Mouse (Mus musculus): Measurements from ENCODE around the gene Pcbp3.
"Not testable (repeated sequence)": the region's sequence is repeated elsewhere in the genome, so short reads cannot be mapped to it uniquely, and the experiment has no call there.

The Pcbp3 gene

GRCm38 (mm10) chr10:76801237-76801641 lies 160.4 kb downstream of the Pcbp3 start:
- DNase-seq (ENCODE audit: low spot score) = no peak

DNA sequence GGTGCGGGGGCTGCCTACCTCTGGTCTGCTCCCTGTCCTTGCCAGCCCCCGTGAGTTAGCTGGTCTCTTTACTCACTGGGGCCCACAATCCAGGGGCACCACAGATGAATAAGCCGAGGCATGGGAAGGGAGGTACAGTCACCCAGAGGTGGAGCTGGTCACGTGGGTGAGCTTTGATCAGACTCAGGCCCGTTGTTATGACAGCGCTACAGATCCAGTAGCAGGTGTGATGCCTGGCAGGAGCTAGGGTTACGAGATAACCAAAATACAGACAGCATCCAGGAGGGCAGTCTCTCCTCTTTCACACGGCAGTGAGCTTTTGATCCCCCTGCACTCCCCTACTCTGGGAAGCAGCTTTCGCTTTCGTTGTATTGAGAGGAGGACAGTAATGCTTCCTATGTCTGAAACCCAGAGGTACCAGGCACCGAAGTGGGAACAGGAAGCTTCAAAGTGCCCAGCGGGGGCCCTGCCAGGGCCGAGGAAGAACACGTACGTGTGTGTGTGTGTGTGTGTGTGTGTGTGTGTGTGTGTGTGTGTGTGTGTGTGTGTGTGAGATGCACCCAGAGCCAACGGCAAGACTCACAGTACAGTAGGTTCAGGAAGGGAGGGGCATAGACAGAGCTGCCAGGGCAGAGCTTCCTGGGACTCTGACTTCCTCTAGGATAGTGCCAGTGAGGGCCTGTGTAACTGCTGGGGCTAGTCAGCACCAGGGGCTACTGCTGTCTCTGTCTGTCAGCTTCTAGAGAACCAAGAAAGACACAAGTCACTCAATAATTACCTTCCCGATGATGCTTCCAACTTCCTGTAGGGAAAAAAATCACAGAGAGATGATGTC lies 162.7 kb downstream of the Pcbp3 start:
- no peak for DNase-seq (ENCODE audit: low spot score)

- no peak for DNase-seq (ENCODE audit: low spot score)
These were observed 167.6 kb downstream of the Pcbp3 start for GRCm38 (mm10) chr10:76794102-76794501.

DNA sequence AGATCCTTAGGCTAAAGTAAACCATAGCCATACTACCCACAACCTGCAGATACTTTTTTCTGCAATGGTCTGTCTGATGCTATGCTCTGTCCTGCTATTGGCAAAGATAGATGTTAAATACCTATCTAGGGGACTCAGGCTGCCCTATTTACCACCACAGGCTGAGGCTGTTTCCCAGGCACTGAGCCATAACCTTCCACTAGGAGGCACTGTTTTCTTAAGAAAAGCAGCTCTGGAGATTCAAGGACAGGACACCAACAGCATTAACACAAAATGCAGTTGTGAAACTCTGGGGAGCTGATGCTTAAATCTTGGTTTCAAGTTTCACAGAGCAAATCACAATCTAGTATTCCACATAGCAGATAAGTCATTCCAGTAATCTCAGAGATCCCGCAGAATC lies 170.2 kb downstream of the Pcbp3 start:
- peak; percentile 41 for DNase-seq (ENCODE audit: low spot score)

DNA sequence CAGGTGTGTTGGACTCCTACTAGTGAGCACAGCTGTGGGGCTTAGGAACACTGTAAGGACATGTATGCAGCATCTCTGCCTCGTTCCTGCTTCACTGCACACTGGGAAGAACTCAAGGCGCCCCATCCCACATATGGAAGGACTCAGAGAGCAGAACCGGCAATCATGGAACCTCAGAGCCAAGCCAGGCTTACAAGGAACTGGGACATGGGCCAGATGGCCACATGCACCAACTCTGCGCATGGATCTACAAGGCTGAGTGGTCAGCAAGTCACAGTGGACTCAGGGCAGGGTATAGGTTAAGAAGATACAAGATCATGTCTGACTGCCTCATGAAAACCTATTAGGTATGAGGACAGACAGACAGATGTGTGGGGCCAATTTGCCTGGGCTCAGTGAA lies 171.8 kb downstream of the Pcbp3 start:
- DNase-seq (ENCODE audit: low spot score) = no peak

- DNase-seq (ENCODE audit: low spot score) = no peak
These were observed 176.4 kb downstream of the Pcbp3 start for GRCm38 (mm10) chr10:76785312-76785711.

DNA sequence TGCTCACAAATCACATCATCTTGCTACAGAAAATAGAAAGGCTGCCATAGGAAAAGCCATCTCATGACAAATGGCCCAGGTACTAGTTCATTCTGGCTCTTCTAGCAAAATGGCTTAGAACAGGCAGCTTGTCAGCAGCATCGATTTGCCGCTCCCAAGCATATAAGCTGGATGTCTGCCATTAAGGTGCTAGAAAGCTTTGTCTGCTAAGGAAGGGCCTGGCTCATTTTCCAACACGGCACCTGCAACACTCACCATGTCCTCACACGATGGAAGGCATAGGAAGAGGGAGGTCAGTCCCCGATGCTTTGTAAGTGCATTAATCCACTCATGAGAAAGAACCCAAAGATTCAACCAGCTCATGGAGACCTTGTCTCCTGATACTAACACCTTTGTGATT lies 182.5 kb downstream of the Pcbp3 start:
- no peak for DNase-seq (ENCODE audit: low spot score)

DNA sequence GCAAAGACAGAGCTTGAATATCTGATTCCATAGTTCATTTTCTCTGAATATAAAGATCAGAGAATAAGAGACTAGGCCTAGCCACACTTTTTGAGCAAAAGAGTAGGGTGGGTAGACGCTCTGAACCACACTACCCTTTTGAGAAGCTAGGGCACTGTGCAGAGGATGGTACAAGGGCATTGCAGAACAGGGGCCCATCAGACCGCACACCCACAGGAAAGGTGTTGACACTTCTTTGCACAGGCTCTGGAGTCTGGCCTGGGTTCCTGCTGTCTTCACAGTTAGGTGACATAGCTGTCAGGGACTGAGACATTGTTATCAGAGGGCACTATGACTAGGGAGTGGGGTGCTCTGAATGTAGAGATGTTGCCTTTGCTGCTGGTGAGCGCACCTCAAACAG lies 190.1 kb downstream of the Pcbp3 start:
- DNase-seq (ENCODE audit: low spot score) = no peak

DNA sequence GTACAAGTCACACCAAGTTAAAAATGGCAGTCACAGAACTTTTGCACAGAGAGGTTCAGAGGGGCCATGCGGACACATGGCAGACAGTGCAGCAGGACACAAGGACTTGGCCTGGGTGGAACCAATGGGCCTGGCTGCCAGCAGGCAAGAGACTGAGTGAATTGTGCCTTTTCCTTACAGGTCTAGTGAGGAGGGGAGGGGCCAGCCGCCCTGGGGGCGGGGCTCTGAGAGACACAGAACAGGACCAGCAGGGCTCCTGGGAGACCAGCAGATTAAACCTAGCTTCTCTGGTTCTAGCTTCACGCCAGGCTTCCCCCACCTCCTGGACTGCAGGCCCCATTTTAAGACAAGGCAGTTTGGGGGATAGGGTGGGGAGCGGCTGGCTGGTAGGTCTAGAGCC lies 190.6 kb downstream of the Pcbp3 start:
- no peak for DNase-seq (ENCODE audit: low spot score)

DNA sequence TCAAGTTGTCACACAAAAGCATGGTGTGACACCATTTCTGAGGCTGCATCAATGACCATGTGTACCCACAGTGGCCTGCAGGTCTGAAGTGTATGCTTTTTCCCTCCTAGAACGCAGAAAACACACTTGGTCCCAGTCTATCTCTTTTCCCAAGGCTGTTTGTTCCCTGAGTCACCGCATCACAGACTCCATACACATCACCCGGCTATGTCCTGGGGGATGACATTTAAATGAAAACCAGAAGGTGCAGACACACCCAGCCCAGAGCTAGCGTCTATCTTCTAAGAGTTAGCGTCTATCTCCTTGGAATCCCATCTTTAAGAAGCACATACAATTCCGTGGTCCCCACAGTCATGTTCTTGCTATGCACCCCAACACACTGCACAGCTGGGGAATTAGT lies 192.1 kb downstream of the Pcbp3 start:
- no peak for DNase-seq (ENCODE audit: low spot score)

GRCm38 (mm10) chr10:76766196-76766595 lies 195.5 kb downstream of the Pcbp3 start:
- DNase-seq (ENCODE audit: low spot score) = no peak

DNA sequence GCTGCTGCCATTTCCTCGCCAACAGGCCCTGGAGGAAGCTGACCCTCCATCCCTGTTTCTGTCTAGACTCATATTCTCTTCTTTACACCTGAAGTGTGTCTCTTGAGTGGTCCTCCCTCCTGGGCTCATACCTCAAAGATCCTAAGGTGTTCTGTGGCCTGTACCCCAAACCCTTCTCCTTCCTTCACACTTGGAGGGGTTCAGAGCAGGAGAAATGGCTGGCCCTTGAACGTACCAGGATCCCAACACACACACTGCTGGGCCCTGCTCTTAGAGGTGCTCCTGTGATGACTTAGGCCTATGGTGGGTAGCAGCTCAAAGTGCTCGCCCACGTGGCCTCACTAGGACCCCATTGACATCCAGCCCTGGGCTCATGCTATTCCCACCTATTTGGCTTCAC lies 196.8 kb downstream of the Pcbp3 start:
- no peak for DNase-seq (ENCODE audit: low spot score)

- DNase-seq (ENCODE audit: low spot score) = no peak
These were observed 198.7 kb downstream of the Pcbp3 start for GRCm38 (mm10) chr10:76763016-76763415.

GRCm38 (mm10) chr10:76762411-76762810 lies 199.3 kb downstream of the Pcbp3 start:
- DNase-seq (ENCODE audit: low spot score) = no peak

DNA sequence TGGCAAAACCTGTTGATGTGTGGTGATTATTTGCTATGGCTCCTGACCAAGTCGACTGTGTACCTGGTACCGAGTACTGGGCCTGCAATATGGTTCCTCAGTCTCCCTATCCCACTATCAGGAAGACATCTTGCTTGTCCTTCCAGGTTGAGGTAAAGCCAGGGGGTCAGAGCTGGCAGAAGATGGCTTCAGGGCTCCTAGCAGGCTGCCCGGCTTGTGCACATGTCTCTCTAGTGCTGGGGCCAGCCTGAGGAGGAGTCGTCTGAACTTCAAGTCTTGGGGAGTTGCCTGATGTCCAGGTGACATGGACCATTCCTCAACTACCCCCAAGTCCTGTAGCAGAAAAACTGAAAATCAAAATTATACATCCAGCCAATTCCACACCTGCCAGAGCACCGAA lies 201.8 kb downstream of the Pcbp3 start:
- DNase-seq (ENCODE audit: low spot score) = no peak

DNA sequence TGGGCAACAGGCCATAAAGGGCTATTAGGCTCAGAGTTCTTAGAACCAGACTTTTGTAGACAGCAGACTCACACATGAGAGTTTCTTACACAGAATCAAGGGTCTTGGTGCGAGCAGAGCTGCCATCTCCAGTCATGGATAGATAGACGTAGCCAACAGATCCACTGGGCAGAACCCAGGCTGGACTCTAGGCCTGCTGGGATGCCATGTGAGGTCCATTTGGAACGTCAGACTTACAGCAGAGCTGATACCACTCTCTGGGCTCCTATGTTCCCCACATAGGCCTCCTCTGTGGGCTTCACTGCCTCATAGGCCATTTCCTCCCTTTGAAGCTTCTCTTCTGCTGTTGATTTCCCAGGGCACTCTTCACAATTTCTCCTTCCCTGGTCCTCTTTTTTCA lies 208.0 kb downstream of the Pcbp3 start:
- DNase-seq (ENCODE audit: low spot score) = no peak

DNA sequence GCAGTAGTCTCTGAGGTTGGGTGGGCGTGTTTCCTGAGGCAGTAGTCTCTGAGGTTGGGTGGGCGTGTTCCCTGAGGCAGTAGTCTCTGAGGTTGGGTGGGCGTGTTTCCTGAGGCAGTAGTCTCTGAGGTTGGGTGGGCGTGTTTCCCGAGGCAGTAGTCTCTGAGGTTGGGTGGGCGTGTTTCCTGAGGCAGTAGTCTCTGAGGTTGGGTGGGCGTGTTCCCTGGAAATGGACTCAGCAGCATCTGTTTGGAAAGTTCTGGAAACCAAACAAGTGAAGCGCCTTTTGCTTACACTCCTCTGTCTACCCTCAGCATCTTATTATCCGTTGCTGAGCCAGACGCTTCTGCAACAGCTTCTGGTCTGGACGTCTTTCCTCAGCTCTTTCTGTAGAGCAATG lies 217.4 kb downstream of the Pcbp3 start:
- not testable (repeated sequence) for DNase-seq (ENCODE audit: low spot score)

- no peak for DNase-seq (ENCODE audit: low spot score)
These were observed 224.9 kb downstream of the Pcbp3 start for GRCm38 (mm10) chr10:76736764-76737163.

- DNase-seq (ENCODE audit: low spot score) = peak; percentile 80
These were observed 226.7 kb downstream of the Pcbp3 start for GRCm38 (mm10) chr10:76734979-76735378.

DNA sequence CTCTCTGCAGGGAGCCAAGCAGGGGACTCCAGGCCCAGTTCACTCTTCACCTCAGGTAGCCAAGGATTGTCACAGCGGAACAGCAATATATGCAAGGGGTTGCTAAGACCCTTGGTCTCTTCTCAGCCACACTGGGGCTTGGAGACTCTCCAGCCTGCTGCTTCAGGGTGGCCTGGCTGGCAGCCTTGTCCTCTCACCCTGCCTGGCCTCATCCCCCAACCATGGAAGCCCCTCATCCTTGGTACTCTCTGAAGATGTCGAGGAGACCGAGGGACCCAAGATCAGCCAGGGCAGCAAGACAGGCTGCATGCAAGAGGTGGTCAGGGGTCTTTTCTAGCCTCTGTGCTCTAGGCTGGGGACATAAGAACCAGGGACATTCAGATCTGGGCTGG lies 228.0 kb downstream of the Pcbp3 start:
- DNase-seq (ENCODE audit: low spot score) = no peak

DNA sequence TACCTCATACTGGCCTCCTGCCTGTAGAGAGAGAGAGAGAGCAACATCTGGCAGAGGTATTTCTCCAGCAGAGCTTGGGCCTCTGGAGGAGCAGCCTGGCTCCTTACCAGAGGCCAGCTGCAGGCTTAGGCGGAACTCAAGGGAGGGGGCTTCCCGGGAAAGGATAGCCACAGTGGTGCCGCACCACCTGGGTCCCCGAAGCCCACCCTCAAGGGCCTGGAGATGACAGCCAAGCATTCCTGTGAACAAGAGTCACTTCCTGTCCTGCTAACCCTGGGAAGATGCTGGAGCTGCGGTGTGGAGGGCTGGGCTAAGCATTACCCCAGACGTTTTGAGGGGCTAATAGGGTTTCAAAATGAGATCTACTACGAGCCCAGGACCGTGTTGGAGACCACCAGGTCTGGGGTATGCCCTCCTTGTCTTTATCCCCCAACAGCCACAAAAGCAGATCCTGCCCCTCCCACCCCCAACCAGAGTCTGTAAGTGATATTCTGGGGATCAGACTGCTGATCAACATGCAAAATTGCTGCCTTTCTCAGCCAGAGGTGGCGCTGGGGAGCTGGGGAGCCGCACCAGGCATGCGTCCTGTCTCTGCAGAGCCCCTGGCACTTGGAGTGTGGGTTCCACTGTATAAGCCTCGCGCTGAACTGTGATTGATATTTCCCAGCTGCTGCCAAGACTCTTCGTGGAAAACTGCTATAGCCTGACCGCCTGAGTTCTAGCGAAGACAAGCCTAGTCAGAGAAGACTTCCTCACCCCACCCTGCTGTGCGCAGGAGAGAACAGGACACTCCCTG lies 228.6 kb downstream of the Pcbp3 start:
- DNase-seq (ENCODE audit: low spot score) = peak; percentile 77

GRCm38 (mm10) chr10:76732391-76732790 lies 229.3 kb downstream of the Pcbp3 start:
- DNase-seq (ENCODE audit: low spot score) = no peak

GRCm38 (mm10) chr10:76731621-76732239 lies 230.0 kb downstream of the Pcbp3 start:
- DNase-seq (ENCODE audit: low spot score) = no peak

Data from ovary, postnatal 14 days (tissue).